Mouse (Mus musculus) kidney, postnatal 10 days (tissue): ENCODE results near the gene Slc38a1.

Source experiments
- DNase-seq: peaks from one replicate; pipeline ENCODE4 v3.0.0; 2021; ENCODE audit warnings: mixed read lengths

The Slc38a1 gene

DNA sequence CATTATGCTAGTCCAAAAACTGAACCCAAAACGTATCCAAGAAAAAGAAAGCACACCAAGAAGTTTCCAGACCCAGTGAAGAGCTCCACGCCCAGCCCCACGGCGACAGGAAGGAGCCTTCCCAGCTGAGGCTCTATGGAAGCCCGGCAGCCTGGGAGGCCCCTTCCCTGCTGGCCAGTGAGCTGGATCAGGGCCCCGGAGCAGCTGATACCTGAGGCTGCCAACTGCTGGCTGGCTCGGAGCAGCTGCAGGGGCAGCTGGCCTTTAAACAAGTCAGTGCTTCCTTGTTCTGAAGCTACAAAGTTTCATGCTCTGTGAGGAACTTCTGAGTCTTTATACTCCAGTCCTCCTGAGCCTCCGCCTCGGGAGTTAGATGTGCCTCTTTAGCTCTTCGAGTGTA, 38.4 kb downstream of the Slc38a1 start:
- peak; percentile 60 for DNase-seq

DNA sequence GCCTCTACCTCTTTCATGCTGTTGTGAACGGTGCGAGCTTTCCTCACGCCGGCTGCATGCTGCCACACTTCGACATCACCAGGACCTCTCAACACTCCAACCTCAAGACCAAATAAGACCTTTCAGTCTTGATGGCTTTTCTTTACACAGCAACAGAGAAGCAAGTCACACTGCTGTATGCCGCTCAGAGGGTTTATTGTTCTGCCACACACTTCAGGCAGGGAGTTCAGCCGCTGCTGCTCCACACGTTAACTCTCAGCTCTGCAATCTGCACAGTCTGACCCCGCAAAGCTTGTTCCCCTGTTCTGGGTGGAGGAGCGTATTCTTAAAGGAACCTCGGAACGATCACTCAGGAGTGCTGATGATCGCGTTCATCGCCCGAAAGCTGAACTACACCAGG, 40.7 kb downstream of the Slc38a1 start:
- no peak for DNase-seq

DNA sequence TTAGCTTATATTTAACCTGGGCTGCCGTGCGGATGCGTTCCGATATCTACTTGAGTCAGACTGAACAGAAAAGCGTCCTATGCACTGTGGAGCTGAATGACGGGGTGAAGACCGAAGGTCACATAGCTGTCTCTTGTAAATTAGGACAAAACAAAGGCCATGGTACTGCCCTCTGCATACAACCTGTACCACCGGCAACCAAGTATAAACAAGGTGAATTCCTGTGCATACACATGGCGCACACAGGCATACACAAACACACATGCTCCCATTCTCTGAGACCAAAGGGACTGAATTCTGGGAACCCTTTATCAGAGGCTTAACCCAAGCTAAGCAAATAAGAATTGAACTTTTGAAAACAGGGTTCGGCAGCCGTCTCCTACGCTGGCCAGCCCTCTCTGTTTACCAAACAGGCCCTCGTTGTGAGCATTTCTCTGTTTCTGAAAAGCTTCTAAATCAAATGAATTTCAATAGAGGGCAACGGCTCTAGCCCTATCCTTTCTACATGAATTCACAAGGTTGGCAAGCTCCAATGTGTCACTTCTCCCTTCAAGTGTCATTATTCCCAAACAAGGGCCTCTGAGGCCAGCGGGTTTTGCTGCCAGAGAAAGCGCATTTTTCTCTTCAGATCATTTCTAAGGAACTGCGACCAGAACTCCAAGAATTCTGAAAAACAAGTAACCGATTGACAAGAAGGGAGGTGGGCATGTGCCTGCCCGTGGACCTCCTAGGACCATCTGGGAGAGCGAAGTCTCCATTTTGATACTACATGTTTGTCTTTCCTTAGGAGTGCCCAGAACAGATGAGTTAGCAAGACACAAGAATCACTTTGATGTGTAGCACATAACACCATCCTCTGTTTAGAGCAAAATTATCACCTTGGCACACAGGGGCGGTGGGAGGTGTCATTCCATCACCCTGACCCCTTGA, 42.6 kb downstream of the Slc38a1 start:
- DNase-seq: no peak

DNA sequence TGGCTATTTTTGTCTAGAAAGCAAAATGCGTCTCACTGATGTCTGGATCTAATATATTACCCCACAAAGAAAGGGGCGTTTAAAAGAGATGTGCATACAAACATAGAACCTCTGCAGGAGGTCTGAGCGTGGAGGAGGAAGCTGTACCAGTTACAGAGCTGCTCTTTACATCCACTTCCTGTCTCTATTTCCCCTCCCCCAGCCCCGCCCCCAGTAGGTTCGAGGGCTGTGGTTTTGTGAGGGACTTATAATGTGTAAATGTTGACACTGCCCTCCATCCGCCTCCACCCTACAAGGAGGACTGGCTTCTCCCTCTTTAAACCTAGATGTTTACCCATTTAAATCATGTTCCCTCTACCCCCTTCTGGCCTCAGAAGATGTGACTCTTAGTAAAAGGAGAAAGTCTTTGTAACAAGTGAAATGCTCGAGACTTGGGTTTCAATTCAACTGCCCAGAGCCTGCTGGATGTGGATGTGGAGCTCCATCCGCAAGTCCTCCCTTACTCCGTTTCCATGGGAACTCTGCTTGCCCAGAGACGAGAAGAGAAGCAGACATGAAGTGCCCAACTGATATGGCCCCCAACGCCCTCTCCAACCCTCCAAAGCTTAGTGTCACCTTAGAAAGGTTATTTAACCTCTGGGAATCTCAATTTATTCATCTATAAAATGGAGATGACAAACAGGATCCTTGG, 43.7 kb downstream of the Slc38a1 start:
- peak; percentile 28 for DNase-seq

DNA sequence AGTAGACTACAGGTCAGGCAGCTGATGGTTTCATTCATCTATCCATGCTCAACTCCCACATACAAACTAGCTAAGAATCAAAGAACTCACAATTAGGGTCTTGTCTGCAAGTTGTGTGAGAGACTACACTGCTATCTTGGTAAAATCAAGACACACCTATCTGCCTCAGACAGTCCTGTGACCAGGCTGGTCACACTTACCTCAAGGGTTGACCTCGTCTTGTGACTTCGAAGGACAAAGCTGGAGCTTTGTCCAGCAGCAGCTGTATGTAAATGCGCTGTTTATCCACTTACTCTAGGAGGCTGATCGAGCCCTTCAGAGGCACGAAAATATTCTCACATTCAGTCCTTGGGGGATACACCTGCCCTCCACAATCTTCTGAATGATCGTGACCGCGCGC, 45.6 kb downstream of the Slc38a1 start:
- DNase-seq: no peak

DNA sequence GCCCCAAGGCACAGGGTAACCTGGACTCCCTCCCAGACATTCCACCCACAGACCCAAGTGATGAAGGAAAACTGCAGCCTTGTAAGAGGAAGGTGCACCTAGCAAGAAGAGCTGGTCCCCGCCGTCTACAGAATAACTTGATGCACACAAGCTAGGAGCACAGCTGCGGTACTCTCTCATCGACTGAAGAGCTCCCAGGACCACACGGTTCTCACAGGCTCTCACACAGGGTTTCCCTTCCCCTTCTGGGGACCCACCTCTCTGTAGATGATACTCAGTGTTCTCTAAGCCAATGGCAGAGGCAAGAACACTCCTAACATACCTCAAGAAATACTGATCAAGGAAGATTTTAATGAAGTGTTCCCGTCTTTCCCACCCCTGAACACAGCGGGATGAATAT, 48.4 kb downstream of the Slc38a1 start:
- no peak for DNase-seq

DNA sequence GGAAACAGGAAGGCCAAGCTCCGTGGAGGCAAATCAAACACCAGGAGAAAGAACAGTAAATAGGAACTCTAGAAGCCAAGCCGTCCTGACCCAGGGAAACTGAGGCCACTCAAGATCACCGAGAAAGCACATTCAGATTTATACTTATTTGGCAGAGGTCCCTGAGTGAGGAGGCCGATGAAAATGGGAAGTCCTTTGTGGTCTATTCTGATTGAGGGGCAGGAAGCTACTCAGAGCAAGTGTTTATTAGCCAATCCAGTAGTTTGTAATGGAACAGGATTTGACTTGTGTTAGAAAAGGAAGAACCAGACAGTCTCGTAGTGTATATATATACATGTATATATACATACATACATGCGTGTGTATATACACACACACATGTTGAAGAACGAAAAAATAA, 48.8 kb downstream of the Slc38a1 start:
- no peak for DNase-seq

DNA sequence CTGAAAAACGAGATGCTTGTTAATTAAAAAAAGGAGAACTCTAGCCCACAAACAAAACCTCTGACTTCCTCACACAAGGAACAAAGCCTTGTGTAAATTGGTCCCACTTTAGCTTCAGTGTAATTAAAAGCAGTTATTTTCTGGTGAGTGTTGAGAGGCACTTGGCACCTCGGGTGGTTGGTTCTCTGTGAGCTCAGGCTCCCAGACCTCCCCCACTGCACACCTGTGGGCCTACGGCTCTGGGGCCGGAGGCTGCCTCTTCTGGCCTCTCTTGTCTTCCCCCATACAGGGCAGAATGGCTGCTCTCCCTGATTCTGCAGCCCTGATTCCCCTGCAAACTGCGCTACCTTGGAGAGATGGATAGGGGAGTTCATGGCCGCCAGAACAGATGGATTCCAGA, 49.3 kb downstream of the Slc38a1 start:
- no peak for DNase-seq

DNA sequence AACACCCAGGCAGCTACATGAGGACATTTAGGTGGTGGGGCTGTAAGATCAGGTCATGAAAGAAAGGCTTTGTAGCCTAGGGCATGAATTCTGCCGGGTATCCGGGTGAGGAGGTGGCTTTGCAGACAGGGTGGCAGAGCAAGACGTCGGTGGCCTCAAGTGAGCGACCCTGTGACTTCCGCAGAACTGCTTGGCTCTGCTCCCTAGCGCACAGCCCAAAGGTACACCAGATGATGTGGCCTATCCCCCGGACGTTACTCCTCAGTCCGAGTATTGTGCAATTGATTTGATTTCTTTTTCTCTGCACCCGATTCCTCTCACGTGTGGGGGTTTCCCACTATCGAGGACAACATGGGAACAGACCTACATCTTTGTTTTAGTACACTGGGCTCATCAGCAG, 49.7 kb downstream of the Slc38a1 start:
- DNase-seq: no peak

DNA sequence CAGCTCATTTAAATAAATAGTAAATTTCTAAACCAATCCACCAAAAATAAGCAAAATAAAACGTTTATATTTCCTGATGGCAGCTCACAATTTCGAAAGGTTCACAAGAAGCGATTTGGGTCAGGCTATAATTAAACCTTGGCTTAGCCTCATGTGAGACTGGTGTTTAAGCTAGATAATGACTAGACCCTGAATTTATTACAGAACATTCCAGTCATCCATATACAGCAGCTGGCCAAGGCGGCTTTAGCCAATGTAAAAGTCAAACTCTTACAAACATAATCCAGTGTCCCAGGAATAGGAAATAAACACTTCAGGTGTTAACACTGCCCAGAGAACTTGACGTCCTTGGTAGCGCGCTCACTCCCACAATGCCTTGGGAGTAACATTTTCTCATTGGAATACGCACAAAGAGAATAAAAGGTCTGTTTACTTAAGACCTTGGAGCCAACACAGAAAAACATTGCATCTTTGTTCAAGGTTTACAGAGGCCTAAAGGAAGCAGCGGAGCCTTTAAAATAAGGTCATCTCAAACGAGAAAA, 50.8 kb downstream of the Slc38a1 start:
- DNase-seq: no peak

DNA sequence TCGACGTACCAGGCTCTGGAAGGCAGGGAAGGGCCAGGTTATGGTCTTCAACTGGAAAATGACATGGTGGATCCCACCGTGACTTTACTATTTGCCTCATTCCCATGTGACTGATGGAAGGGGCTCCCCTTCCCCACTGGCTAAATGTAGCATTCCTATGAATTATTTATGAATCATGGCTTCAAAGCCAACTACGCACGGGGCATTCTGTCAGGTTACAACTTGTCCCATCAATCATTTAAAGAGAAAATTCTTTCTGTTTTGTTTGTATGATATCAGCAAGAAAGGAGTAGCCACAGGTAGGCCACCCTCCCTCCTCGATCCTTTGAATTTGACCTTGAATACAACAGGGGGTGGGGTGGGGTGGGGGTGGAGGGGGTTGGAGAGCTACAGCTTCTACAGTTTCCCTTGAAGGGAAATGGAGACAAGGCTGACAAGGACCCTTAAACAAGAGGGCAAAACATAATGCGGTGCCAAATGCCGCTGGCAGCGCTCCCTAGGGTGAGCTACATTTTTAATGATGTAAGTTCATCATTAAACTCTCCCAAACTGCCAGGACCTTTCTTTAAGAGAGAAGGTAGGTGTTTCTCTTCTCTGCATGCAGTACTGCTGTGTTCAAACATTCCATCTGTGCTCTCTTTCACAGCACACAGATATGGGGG, 53.6 kb downstream of the Slc38a1 start:
- no peak for DNase-seq

DNA sequence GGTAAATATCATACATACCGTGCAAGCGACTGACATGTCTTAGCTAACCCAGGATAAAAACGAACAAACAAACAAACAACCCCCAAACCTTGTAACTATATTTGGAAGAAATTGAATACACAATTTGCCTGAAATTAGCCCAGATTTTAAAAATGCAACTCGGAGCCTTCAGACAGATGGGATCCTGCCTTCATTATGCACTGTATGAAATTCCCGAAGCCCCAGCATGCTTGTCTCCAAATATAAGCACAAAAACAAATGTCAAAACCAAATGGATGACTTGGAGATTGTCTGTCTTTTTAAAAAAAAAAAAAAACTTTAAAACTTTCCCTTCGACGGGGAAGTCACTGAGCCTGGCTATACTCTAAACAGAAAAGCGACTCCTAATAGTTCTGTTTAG, 54.7 kb downstream of the Slc38a1 start:
- no peak for DNase-seq

DNA sequence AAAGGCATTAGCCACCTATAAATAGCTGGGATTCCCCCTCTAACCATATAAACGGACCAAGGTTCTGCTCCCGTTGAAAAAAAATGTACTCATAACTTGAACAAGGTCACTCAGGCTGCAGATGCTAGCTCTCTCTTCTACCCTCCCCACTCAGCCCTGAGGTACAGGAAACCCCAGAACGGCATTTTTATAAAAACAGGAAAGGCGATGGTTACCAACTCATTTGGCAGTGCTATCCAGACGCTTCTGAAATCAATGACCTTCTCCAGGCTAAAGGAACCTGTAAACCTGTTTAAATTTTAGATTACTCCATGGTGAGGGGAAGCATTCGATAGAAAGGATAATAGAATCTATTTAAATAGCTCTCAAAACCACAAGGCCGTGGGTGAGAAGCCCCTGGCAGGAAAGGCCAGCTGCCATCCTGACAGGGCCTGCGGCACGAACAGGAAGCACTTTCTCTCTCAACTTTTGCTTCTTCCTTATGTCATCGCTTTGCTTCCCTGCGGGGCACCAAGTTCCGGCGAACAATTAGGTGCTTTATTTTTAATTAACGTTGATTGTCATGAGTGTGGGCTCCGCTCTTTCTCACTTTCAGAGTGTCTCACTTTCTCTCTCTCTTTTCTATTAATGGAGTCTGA, 59.2 kb downstream of the Slc38a1 start:
- DNase-seq: no peak

DNA sequence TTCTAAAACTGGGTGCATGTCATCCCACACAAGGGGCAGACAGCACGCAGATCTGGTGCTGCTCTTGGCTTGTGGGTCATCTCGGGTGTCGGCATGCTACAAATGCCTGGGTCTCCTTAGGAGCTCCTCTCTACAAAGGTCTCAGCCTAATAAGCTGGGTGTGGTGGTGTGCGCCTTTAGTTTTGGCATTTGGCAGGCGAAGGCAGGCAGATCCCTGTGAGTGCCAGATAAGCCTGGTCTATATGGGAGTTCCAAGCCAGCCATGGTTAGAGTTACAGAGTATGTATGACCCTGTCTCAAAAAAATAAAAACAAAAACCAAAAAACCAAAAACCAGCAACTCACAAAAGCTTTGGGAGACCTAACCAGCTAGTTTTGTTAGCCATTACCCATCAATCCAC, 65.7 kb downstream of the Slc38a1 start:
- no peak for DNase-seq

DNA sequence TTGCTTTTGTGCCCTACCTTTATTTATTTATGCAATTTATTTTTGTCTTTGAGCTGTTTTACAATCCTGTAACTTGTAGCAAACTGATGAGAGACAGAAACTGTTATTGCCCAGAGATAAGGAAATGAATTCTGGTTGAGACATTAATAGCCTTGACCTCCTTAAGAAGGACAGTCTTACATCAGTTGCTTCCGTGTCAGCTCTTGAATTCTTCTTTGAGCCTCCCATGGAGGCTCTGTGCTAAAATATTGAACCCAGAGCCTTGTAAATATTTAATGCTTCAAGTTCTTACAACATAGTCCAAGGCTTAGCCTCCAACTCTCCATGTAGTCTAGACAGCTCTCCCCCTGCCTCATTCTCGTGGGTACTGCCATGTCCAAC, 73.7 kb downstream of the Slc38a1 start:
- DNase-seq: no peak

DNA sequence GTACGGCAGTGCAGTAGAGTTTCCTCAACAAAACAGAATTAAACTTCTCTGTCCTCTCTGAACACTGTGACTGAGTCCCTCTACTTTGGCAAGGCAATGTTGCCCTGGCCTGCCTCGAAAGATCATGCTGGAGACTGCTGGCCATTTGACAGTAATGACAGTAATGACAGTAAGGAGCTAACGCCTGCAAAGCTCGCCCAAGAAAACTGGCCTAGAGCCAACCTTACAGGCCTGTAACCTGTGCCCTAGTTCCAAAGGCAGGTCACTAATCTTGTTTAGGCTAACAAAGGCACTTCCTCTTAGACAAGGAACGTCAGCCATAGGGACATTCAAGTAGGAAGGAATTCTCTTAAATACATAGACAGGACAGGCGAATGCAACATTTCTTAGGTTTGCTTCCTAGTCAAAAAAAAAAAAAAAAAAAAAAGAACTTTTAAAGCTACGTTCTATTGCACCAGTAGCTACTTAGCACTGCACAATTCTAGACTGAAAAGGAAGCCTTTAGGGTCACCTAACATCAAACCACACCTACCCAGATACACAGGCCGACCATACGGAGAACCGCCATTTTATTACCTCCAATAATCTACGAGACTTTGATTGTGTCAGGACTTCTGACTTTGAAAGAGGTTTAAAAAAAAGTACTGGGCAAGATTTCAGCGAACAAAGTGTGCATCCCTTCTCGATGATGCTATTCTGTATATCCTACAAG, 74.3 kb downstream of the Slc38a1 start:
- peak; percentile 62 for DNase-seq

DNA sequence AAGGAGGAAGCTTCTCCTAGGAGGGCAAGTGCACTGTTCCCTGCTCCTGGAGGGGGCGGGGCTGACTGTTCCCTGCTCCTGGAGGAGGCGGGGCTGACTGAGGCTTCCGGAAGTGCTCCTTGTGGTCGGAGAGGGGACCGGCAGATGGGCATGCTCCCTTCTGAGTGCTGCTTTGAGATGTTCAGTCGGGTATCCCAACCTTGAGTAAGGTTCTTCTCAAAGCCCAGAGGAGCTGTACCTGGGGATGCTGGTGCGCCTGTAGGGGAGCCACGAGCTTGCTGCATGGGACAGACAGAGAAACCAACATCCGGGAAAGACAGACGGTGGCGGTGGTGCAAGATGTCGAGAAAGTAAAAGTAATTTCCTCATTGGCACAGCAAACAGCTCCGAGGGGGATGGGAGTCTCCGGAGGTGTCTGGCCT, 75.9 kb downstream of the Slc38a1 start:
- peak; percentile 70 for DNase-seq

DNA sequence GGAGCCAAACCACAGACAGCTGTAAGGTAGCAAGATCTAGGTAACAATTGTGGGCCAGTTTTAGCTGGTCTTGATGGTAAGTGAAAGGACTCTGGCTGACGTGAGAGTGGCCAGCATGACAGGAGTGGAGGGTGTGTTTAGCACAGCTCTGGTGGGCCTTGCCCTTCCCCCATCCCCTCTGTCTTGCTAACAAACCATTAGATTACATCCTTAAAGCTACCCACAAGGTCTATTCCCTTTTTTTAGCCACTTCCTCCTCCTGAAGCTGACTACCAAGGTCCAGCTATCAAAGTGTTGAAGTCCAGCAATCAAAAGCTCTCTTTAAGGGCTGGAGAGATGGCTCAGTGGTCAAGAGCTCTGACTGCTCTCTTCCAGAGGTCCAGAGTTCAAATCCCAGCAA, 78.9 kb downstream of the Slc38a1 start:
- DNase-seq: no peak

DNA sequence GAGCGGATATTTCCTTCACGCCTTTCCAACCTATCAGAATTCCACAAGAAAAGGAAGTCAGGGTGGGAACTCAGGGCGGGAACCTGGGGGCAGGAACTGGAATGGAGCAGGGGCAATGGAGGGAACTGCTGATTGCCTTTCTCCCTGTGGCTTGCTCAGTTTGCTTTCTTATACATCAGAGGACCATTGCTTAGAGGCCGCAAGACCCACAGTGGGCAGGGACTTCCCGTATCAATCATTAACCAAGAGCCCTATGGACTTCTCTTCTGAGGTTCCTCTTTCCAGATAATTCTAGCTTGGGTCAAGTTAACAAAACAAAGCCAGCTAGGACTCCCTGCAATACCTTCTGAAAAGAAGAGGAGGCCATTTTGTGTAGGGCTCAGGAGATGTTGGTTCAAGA, 80.2 kb downstream of the Slc38a1 start:
- DNase-seq: no peak

DNA sequence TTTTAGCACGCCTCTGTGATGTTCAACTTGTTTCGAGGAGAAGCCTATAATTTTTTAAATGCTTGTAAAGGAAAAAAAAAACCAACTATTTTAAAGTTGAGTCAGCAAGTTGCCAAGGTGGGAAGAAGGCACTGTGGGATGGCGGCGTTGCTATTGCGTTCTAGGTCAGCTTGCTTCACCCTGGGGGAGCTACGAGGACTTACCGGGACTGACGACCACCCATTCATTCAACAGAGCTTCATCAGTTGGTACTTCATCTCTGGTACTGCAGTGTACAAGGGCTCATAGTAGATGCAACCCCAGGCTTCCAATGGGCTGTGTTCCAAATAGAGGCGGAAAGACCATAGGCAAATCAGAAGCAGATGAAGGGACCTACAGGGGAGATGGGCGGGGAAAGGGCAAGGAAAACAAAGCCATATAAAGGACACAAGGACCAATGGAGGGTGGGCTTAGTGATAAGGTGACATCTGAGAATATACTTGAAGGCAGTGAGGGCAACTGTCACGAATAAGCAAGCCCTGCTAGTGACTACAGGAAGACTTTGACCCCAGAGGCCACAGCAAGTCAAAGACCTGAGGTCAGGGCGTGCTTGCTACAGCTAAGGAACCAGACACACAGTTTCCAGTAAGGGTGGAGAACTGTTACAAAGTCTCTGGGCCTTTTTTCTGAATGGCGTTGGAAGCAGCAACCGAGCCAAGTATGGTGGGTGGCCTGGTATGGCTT, 82.0 kb downstream of the Slc38a1 start:
- no peak for DNase-seq

DNA sequence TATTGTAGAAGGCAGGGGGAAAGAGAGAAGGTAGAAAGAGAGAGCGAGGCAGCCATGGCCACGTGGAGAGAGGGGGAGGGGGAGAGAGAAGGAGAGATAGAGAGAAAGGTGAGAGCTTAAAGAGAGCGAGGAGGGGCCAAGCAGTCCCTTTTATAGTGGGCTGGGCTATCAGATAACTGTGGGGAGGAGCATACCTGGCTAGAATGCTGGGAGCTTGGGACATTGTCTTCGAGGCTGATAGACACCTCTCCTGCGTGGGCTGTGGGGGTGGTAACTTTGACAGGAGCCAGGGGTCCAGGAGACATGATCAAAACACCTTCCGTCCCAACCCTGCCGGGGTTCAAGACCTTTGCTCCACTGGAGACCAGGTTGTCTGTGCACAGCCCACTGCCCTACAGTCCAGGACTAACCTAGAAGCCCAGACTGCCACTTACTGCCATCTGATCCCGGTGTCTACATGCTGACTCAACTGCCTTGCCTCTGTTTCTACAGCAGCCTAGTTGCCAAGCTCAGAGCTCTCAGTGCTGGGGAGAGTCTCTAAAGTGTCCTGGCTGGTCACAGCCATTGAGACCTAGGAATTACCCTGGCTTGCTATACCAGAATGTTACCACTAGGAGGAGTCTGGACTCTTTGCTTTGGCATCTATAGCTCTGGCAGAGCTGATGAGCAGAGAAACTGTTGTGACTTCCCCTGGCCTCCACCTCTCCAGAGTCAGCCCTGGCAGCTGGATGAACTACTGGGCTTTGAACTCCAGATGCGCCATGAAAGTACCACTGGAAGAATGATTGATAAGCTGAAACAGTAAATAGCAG, 90.9 kb downstream of the Slc38a1 start:
- DNase-seq: peak; percentile 68
